Mouse (Mus musculus): ENCODE results near the gene Vmn1r173. TPM values are rescaled to one million over a fixed set of nuclear protein-coding genes. Genes with fewer than 3 reads are reported as not detected.

Gene Vmn1r173
- total RNA-seq (2023) = not detected

DNA sequence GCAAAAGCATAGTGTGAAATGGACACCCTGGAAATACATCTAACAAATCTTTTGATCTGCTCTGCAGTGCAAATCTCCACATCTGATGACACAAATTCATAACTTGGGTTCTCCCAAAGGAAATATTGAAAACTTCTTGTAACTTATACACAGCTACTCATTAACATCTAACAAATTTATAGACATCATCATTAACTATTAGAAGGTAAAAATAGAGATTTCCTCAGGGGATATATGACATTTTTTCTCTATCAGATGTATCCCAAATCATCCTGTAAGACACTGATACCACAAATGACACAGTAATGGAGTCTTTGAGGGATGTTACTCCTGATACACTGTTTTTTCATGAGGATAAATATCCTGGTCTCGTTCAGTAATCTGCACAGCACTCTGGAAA is at the start of gene Vmn1r173:
Gene Vmn1r173, plus strand, starts transcription at position 301 of the 400 bp plus-strand sequence.

DNA sequence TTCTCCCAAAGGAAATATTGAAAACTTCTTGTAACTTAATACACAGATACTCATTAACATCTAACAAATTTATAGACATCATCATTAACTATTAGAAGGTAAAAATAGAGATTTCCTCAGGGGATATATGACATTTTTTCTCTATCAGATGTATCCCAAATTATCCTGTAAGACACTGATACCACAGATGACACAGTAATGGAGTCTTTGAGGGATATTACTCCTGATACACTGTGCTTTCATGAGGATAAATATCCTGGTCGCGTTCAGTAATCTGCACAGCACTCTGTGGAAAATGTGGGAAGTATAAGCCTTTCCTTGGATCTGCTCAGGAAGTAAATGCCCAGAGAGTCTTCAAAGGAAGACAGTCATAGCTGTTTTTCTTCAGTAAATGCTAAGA is 42.5 kb upstream of the Vmn1r173 start, which contains the start of gene Vmn1r172:
Gene Vmn1r172, plus strand, starts transcription at position 301 of the 400 bp plus-strand sequence.

DNA sequence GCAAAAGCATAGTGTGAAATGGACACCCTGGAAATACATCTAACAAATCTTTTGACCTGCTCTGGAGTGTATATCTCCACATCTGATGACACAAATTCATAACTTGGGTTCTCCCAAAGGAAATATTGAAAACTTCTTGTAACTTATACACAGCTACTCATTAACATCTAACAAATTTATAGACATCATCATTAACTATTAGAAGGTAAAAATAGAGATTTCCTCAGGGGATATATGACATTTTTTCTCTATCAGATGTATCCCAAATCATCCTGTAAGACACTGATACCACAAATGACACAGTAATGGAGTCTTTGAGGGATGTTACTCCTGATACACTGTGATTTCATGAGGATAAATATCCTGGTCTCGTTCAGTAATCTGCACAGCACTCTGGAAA is 51.5 kb downstream of the Vmn1r173 start, which contains the start of gene Vmn1r174:
Gene Vmn1r174, plus strand, starts transcription at position 301 of the 400 bp plus-strand sequence.

Other genes with a start within 250 kb of the Vmn1r173 start
- gene Vmn1r167, start 193.5 kb upstream of the Vmn1r173 start, total RNA-seq (2023) = not detected
- gene Vmn1r168, start 161.0 kb upstream of the Vmn1r173 start, total RNA-seq (2023) = not detected
- not detected for gene Vmn1r169, start 125.2 kb upstream of the Vmn1r173 start, total RNA-seq (2023)
- not detected for gene Vmn1r170, start 94.5 kb upstream of the Vmn1r173 start, total RNA-seq (2023)
- not detected for gene Vmn1r171, start 70.0 kb upstream of the Vmn1r173 start, total RNA-seq (2023)
- gene Vmn1r172, start 42.4 kb upstream of the Vmn1r173 start, total RNA-seq (2023) = not detected
- not detected for gene Vmn1r174, start 51.6 kb downstream of the Vmn1r173 start, total RNA-seq (2023)
- gene Vmn1r175, start 109.9 kb downstream of the Vmn1r173 start, total RNA-seq (2023) = not detected
- gene Vmn1r176, start 136.7 kb downstream of the Vmn1r173 start, total RNA-seq (2023) = not detected
- not detected for gene Vmn1r177, start 165.7 kb downstream of the Vmn1r173 start, total RNA-seq (2023)
- gene Vmn1r178, start 191.3 kb downstream of the Vmn1r173 start, total RNA-seq (2023) = not detected
- gene Vmn1r179, start 226.3 kb downstream of the Vmn1r173 start, total RNA-seq (2023) = not detected
- not detected for gene Vmn1r180, start 249.9 kb downstream of the Vmn1r173 start, total RNA-seq (2023)

All from CD8-positive naive resting alpha-beta T cell, adult 57 days (primary cell).